Mouse (Mus musculus): ENCODE measurements around the gene Shc2. TPM values are rescaled to one million over a fixed set of nuclear protein-coding genes. Genes with fewer than 3 reads are reported as not detected.
A peak's percentile ranks its signal among the peaks of the same experiment; 100 is the strongest.

Shc2 gene
- total RNA-seq, 2 experiments from 2014 or later: 7.5 to 10.0 TPM

GRCm38 (mm10) chr10:79615860-79616259 is 21.9 kb downstream of the Shc2 start:
- no peak for DNase-seq (ENCODE audit: low spot score)

DNA sequence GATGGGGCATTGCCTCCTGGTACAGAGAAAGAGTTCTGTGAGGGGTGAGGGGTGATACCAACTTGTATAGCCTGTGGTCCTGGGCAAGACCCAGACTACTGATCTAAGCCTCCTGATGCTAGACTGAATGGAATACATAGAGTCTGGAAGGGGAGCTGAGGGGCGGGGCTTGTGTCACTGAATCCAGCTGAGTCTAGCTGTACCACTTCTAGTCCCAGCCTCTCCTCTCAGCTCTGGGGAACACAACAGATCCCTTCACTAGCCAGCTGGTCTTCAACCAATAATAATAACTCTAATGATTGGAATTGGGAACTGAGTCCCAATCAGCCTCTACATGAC is 23.4 kb downstream of the Shc2 start:
- no peak for DNase-seq (ENCODE audit: low spot score)

- peak; percentile 59 for DNase-seq (ENCODE audit: low spot score)
These were observed 24.0 kb downstream of the Shc2 start, which contains the start of gene C2cd4c for GRCm38 (mm10) chr10:79613578-79614304. Gene C2cd4c, minus strand, starts transcription at chr10:79614025.

DNA sequence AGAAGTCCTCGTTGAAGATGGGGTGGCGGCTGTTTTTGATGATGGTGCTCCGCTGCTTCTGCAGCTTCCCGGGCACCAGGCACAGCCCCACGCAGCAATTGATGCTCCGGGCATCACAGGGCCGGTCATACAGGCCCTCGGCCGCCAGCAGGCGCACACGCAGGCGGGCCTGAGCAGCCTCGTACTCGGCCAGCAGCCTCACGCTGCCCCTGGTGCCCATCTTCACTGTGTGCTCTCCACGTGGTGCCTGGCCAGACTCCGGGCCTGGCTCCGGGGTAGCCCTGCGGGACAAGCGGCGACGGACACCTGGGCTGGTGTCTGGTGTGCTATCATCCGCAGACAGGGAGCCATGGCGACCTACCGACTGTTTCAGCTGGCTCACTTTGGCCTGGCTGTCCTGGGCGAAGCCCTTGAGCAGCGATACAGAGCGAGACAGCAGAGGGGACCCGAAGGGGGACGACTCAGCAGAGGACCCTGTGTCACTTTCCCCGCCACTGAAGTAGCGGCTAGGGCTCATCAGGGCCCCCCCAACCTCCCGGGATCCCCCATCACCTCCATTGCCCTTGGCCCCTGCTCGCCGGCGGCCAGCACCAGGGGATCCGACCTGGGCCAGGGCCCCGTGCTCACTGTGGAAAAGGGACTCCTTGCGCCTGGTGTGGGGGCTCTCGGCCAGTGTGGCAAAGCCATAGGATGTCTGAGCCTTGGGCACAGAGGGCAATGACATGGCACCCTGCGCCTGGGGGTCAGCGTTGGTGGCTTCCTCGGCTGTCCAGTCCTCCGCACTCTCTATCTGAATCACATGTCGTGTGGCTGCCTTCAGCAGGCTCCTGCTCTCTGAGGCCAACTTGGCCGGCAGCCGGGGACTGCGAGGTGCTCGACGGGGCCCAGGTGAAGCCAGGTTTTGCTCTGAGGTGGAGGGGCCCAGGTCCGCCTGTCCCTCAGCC is 25.3 kb downstream of the Shc2 start:
- no peak for DNase-seq (ENCODE audit: low spot score)

- DNase-seq (ENCODE audit: low spot score): no peak
These were observed 26.4 kb downstream of the Shc2 start for GRCm38 (mm10) chr10:79611296-79611695.

- DNase-seq (ENCODE audit: low spot score): no peak
These were observed 28.4 kb downstream of the Shc2 start for GRCm38 (mm10) chr10:79609276-79609675.

GRCm38 (mm10) chr10:79607892-79608291 is 29.8 kb downstream of the Shc2 start:
- DNase-seq (ENCODE audit: low spot score): no peak

- DNase-seq (ENCODE audit: low spot score): no peak
These were observed 31.2 kb downstream of the Shc2 start for GRCm38 (mm10) chr10:79606537-79606936.

GRCm38 (mm10) chr10:79597936-79598230 is 39.8 kb downstream of the Shc2 start:
- no peak for DNase-seq (ENCODE audit: low spot score)

DNA sequence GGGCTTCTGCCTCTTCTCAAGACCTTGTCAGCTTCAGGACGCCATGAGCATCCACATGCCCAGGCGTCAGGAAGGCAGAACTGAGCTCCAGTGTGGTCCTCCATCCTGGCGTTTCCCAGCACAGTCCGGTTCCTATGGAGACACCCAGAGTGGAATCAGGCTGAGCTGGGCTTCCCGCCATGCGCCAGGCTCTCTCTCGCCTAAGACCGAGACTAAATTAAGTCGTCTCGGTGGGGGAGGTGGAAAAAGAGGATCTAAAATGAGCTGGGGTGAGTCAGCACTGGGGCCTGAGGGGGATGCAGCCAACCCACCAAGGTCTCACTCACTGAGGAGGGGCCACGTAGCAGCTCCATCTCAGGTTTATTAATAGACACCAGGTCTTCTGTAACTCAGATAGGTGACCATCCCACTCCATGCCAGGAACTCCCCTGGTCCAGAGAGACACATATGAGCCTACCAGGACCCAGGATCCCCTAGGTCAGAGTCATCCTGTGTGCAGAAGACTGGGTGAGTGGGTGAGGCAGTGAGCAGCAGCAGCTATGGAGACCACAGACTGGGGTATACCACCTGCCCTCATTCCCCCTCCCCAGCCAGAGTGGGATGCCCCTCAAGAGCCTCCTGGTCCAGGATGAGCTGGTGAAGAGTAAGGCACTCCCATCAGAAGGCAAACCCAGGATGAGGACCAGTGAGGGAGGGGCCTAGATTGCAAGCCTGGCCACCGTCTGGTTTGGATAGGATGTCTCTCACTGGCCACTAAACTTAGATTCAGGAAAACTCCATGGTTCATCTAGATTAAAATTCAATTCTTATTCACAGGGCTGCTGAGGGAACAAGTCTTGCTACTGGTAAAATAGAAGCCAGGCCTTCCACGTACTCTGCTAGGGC is 40.4 kb downstream of the Shc2 start:
- no peak for DNase-seq (ENCODE audit: low spot score)

- no peak for DNase-seq (ENCODE audit: low spot score)
These were observed 42.2 kb downstream of the Shc2 start for GRCm38 (mm10) chr10:79595590-79595929.

DNA sequence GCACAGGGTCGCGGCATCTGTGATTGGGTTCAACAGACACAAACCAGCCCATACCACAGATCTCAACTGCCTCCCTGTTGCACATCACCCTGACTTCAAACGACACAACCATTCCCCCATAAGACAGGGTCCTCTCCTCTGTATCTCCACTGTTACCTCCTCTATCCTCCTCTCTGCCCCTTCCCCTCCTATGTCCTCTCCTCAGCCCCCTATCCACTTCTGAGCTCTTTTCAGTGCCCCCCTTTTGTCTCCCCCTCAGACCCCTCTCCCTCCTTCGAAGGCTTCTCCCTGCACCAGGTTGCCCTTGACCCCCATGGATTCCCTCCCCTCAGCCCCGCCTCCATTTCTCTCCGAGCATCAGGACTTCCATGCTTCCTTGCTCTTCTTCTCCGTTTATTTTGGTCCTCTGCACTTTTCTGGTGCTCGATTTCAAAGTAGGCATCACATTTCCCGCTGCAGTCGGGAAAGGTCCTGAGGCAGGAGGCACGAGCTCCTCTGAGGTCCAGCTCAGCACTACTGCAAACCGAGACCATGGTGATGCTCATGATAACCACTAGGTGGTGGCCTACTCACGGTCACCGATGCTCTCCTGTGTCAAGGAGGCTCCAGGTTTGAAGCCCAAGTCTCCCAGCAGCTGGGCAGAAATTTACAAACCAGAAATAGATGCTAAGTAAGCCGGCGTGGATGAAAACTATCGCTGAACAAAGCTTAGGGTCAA is 42.7 kb downstream of the Shc2 start:
- DNase-seq (ENCODE audit: low spot score): peak; percentile 75

DNA sequence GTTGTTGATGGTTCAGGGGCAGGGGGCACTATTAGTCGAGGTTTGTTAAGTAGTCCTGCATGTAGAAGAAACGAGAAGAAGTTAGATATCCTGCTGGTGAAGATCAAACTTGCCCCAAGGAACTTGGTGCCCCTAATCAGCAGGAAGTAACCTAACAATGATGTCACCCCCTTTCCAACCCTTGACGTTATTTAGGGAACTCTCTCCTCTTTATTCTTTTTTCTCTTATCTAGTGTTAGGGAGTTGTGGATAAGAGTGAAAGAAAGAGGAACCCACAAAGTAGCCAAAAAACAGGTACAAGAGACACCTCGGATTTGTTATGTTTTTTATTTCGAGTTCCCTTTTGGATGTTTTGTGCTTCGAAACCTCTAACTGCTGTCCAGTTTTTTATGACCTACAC is 43.6 kb downstream of the Shc2 start:
- no peak for DNase-seq (ENCODE audit: low spot score)

DNA sequence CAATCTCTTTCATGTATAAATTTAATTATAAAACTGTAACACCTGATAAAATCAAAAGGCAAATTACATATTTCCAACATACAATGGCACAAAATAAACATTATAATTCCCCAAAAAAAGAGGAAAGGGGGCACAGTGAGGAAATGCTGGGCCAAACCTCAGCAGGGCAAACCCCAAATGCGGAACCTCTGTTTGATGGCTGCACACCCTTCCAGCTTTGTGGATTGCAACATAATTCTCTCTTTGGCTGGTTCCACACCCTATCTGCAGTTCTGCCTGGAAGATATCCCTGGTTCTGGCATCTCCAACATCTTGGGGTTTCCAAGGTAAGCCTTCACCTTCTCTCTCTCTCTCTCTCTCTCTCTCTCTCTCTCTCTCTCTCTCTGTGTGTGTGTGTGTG is 47.0 kb downstream of the Shc2 start:
- no peak for DNase-seq (ENCODE audit: low spot score)

GRCm38 (mm10) chr10:79587752-79588126 is 50.0 kb downstream of the Shc2 start:
- no peak for DNase-seq (ENCODE audit: low spot score)

- no peak for DNase-seq (ENCODE audit: low spot score)
These were observed 50.5 kb downstream of the Shc2 start, which contains the start of gene Theg for GRCm38 (mm10) chr10:79587061-79587751. Gene Theg, minus strand, starts transcription at chr10:79587331.

DNA sequence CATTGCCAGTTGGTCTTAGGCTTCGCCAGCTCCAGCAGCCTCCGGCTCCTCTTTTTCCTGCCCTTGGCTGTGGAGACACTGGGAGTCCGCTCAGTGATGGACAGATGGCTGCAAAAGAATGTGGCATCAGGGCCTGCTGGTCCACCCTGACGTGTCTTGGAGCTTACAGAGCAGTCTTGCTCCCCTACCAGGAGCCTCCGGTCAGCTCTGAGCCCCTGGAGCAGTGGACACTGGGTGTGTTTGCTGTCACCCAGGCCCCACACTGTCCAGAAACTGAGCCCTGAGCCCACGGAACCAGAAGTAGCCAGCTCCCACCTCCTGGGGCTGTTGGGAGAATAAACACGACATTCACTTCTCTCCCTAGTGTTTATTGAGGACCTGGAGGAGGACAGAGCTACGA is 51.5 kb downstream of the Shc2 start:
- DNase-seq (ENCODE audit: low spot score): no peak

DNA sequence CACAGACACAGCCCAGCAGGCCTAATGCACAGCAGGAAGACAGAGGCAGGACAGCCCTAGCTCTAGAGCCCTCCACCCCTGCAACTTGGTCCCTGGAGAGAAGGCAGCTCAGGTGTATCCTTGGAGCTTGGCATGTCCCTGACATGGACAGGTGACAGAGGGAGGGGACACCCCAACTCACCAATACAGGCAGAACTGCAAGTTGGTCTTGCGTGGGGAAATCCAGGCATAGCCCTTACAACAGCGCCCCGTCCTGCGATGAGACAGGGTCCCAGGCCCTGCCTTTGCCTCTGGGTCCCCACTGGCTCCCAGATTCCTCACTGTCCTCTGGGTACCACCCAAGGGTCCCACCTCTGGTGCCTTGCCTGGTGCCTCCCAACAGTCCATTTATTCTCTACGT is 52.0 kb downstream of the Shc2 start:
- no peak for DNase-seq (ENCODE audit: low spot score)

GRCm38 (mm10) chr10:79585136-79585535 is 52.6 kb downstream of the Shc2 start:
- DNase-seq (ENCODE audit: low spot score): no peak

DNA sequence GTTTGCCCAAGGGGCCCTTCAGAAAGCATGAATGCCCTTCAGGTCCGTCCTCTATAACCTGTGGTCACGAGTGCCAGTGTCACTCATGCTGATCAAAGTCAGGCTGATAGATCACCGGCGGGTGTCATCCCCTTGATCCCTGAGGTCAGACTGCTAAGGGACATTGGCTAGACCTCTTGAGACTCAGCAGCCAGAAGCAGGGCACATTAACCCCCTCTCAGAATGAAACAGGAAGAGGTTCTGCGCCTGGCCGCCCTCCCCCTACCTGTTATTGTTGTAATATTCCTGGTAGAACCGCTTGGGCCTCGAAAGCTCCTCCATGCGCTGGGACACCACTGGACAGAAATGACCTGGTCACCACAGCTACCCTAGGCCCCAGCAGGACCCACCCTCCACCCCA is 53.3 kb downstream of the Shc2 start:
- DNase-seq (ENCODE audit: low spot score): no peak

- DNase-seq (ENCODE audit: low spot score): no peak
These were observed 53.7 kb downstream of the Shc2 start for GRCm38 (mm10) chr10:79584021-79584420.

Data from gastrocnemius, adult 18-20 months (tissue).